Mouse (Mus musculus) adrenal gland, adult 10 weeks (tissue): ENCODE measurements around the gene Olfr1326-ps1. TPM values are rescaled to one million over a fixed set of nuclear protein-coding genes. Genes with fewer than 3 reads are reported as not detected.

Source experiments
- polyA plus RNA-seq: library from polyadenylated mRNA; stranded (reverse); fragments of 350-450 nt; fragmentation: Illumina TruSeq; extraction: RNeasy Lipid Tissue Mini Kit (QIAGEN cat#74804); gene quantifications from one replicate; pipeline ENCODE4 v1.2.3, GENCODE M21; 2014; ENCODE audit warnings: low read depth, low replicate concordance

Olfr1326-ps1 gene
- not detected for polyA plus RNA-seq

GRCm38 (mm10) chrX:74574788-74575187, at the start of gene Olfr1326-ps1:
TSS of gene Olfr1326-ps1 (minus strand) at chrX:74574888.

GRCm38 (mm10) chrX:74592379-74592778, 17.7 kb upstream of the Olfr1326-ps1 start, which contains the start of gene Olfr1325:
TSS of gene Olfr1325 (plus strand) at chrX:74592679.

Other genes starting within 250 kb of the Olfr1326-ps1 start
- gene Plxna3, start 245.8 kb downstream of the Olfr1326-ps1 start, polyA plus RNA-seq = 0.99 TPM
- gene Lage3, start 221.3 kb downstream of the Olfr1326-ps1 start, polyA plus RNA-seq = 14.9 TPM
- gene Ubl4a, start 201.7 kb downstream of the Olfr1326-ps1 start, polyA plus RNA-seq = 72.0 TPM
- gene Slc10a3, start 201.5 kb downstream of the Olfr1326-ps1 start, polyA plus RNA-seq = 12.7 TPM
- 8.7 TPM for gene Fam3a, start 181.6 kb downstream of the Olfr1326-ps1 start, polyA plus RNA-seq
- gene Ikbkg, start 181.6 kb downstream of the Olfr1326-ps1 start, polyA plus RNA-seq = 69.8 TPM
- gene G6pdx, start 145.7 kb downstream of the Olfr1326-ps1 start, polyA plus RNA-seq = 101 TPM
- not detected for gene Gm6880, start 93.5 kb downstream of the Olfr1326-ps1 start, polyA plus RNA-seq
- not detected for gene Olfr1325, start 17.8 kb upstream of the Olfr1326-ps1 start, polyA plus RNA-seq
- gene Gm5640, start 70.7 kb upstream of the Olfr1326-ps1 start, polyA plus RNA-seq = not detected
- not detected for gene Gm6890, start 166.0 kb upstream of the Olfr1326-ps1 start, polyA plus RNA-seq